Mouse (Mus musculus) embryonic fibroblast, embryonic 13.5 days (primary cell): ENCODE measurements around the gene Gm20916. TPM values are rescaled to one million over a fixed set of nuclear protein-coding genes. Genes with fewer than 3 reads are reported as not detected.
"Not testable (repeated sequence)": the region's sequence is repeated elsewhere in the genome, so short reads cannot be mapped to it uniquely, and the experiment has no call there.

ENCODE experiments used
- H3K27ac ChIP-seq: 2 replicates; pipeline ENCODE4 v1.5.1; 2012; ENCODE audit warnings: low read length, control low read depth, inconsistent platforms; ENCODE audit not compliant: insufficient read depth
- H3K4me1 ChIP-seq: 2 replicates; pipeline ENCODE4 v1.6.1; 2011; ENCODE audit warnings: low read length; ENCODE audit not compliant: control insufficient read depth, insufficient read depth
- H3K4me3 ChIP-seq: 2 replicates; pipeline ENCODE4 v1.5.1; 2011; ENCODE audit warnings: mild to moderate bottlenecking, control low read depth, low read length; ENCODE audit not compliant: insufficient read depth
- polyA plus RNA-seq: library from polyadenylated mRNA; stranded (reverse); fragments of >200 nt; gene quantifications from 2 replicates; pipeline ENCODE4 v1.2.4, GENCODE M21; 2011; ENCODE audit warnings: low read depth; ENCODE audit not compliant: missing spikeins, insufficient read length

The Gm20916 gene
- not detected in 2 replicates for polyA plus RNA-seq

GRCm38 (mm10) chrY:79319265-79319664 lies at the start of gene Gm20916:
TSS of gene Gm20916 (plus strand) at chrY:79319565.
- H3K4me1 ChIP-seq, H3K4me3 ChIP-seq, H3K27ac ChIP-seq: not testable (repeated sequence)

Other genes starting within 250 kb of the Gm20916 start
- not detected in 2 replicates for gene Gm20917, start 168.4 kb upstream of the Gm20916 start, polyA plus RNA-seq